ENCODE assay signal across 28 mouse cellular contexts in genomic region chr5:43822824-43823223, GRCm38 (mm10). TPM values are rescaled to one million over a fixed set of nuclear protein-coding genes. Genes with fewer than 3 reads are reported as not detected.
"Had no signal": no experiment of that assay in that cellular context is flagged by ENCODE, and none has a peak within 500 bp of the region (broad histone marks: within the 10 kb centered on the region; RNA-seq: fewer than 3 reads in every experiment).

No protein-coding gene starts in this region.

- ATAC-seq: hindbrain, postnatal 0 days had no signal

- H3K4me2 ChIP-seq: heart, embryonic 11.5 days; heart, embryonic 13.5 days; heart, embryonic 15.5 days; hindbrain, embryonic 13.5 days; hindbrain, embryonic 15.5 days; limb, embryonic 12.5 days; liver, embryonic 11.5 days; liver, embryonic 13.5 days had no signal

- H3K9ac ChIP-seq: heart, embryonic 13.5 days; heart, embryonic 15.5 days; hindbrain, embryonic 13.5 days; hindbrain, embryonic 15.5 days; limb, embryonic 12.5 days; liver, embryonic 13.5 days had no signal

- H3K27ac ChIP-seq: heart, embryonic 13.5 days; heart, embryonic 15.5 days; hindbrain, embryonic 13.5 days; hindbrain, embryonic 15.5 days; hindbrain, postnatal 0 days; layer of hippocampus, adult 2 months; left cerebral cortex, adult 2 months; limb, embryonic 10.5 days; limb, embryonic 12.5 days; liver, embryonic 13.5 days had no signal

- H3K36me3 ChIP-seq: heart, embryonic 13.5 days; heart, embryonic 15.5 days; hindbrain, embryonic 13.5 days; hindbrain, embryonic 15.5 days; limb, embryonic 10.5 days; limb, embryonic 12.5 days; liver, embryonic 13.5 days had no signal

- H3K27me3 ChIP-seq: heart, embryonic 13.5 days; heart, embryonic 15.5 days; hindbrain, embryonic 15.5 days; liver, embryonic 13.5 days had no signal

- H3K4me3 ChIP-seq: heart, embryonic 13.5 days; heart, embryonic 15.5 days; hindbrain, embryonic 13.5 days; hindbrain, embryonic 15.5 days; layer of hippocampus, adult 2 months; left cerebral cortex, adult 2 months; limb, embryonic 10.5 days; limb, embryonic 12.5 days; liver, embryonic 13.5 days had no signal

- H3K4me1 ChIP-seq: heart, embryonic 13.5 days; hindbrain, embryonic 13.5 days; hindbrain, embryonic 15.5 days had no signal

- H3K9me3 ChIP-seq: heart, embryonic 13.5 days; heart, embryonic 15.5 days; hindbrain, embryonic 13.5 days; hindbrain, embryonic 15.5 days; limb, embryonic 10.5 days; limb, embryonic 12.5 days; liver, embryonic 13.5 days had no signal

- DNase-seq: gastrocnemius, postnatal 14 days; gastrocnemius, postnatal 36 days; heart, adult 18-20 months; heart, postnatal 14 days; heart, postnatal 36 days; kidney, adult 18-20 months; kidney, adult 8-10 months; kidney, postnatal 10 days; kidney, postnatal 25 days; kidney, postnatal 4 days; liver; liver, embryonic 13.5 days had no signal

RNA-seq across cellular contexts. Expression of gene Bst1, which starts 4.1 kb away (rescaled TPM):
- total RNA-seq: gastrocnemius, adult 18-20 months; gastrocnemius, adult 8-10 months; hindbrain, postnatal 0 days; layer of hippocampus, adult 2 months; layer of hippocampus, postnatal 25 days; left cerebral cortex, adult 2 months; left cerebral cortex, postnatal 36 days had no signal
- polyA plus RNA-seq: hindbrain, embryonic 11.5 days; hindbrain, embryonic 13.5 days; limb, embryonic 12.5 days had no signal
